ENCODE assay signal across 8 mouse cellular contexts in the genomic region with DNA sequence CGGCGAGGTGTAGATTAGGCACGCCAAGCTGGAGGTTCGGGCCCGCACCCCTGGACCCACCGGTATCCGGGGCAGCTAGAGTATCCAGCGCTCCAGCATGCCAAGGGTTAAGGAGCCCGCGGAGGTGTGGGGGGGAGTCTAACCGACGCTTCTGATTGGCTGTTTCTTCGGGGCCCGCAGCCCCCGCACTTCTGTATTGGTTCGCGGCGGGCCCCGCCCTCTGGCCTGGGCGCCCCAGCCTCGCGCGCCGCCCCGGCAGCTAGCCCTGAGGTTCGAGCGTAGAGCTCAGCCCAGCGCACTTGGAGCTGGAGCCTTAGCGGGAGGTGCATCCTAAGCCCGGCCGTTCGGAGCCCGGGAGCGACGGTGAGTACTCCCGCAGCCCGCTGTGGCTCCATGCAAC. TPM values are rescaled to one million over a fixed set of nuclear protein-coding genes. Genes with fewer than 3 reads are reported as not detected.
DNase-seq lines count a peak whose midpoint lies in the region; ATAC-seq lines count a peak whose summit lies in the region.

Ece1 (plus strand) TSS at position 219 of the 400 bp plus-strand sequence.

- H3K4me3 ChIP-seq in hindbrain, embryonic 14.5 days (replicated peaks; ENCODE audit: low read length): peak within 1 kb of the TSS; percentile 86

- peaks cover 52% of the 10 kb centered on the region for H3K4me1 ChIP-seq in hindbrain, embryonic 14.5 days (replicated peaks; ENCODE audit: control insufficient read depth, insufficient read depth, low read length)

- peak within 1 kb of the TSS; percentile 61 for H3K27ac ChIP-seq in hindbrain, embryonic 14.5 days

- H3K4me2 ChIP-seq in hindbrain, embryonic 14.5 days (replicated peaks): peak within 1 kb of the TSS; percentile 78

- H3K9me3 ChIP-seq in hindbrain, embryonic 14.5 days (ENCODE audit: control insufficient read depth, low read length): no peaks in the 10 kb centered on the region

- no peaks in the 10 kb centered on the region for H3K36me3 ChIP-seq in hindbrain, embryonic 14.5 days (replicated peaks; ENCODE audit: control insufficient read depth, insufficient read depth)

- peak; percentile 52 for DNase-seq in WW6 (ENCODE audit: low read depth, low spot score)
- DNase-seq in cerebellum, postnatal 36 days: peak; percentile 88 to 92
- DNase-seq in frontal cortex, postnatal 36 days (ENCODE audit: low spot score in 2 of 2): peak; percentile 86 to 92
- peak; percentile 88 for DNase-seq in hindbrain, embryonic 14.5 days (ENCODE audit: low spot score)
- DNase-seq in layer of hippocampus, postnatal 25 days (ENCODE audit: extremely low spot score in 1 of 2, low spot score in 1 of 2): peak; percentile 75 to 77
- DNase-seq in lung, postnatal 14 days: peak; percentile 91
- DNase-seq in retina, adult 2 months (ENCODE audit: low read depth, low spot score): peak; percentile 46
- peak; percentile 95 for DNase-seq in thymus, postnatal 25 days

- no peaks in the 10 kb centered on the region for H3K27me3 ChIP-seq in hindbrain, embryonic 14.5 days (ENCODE audit: control insufficient read depth, insufficient read depth, low read length)

- peak; percentile 92 for ATAC-seq in hindbrain, embryonic 14.5 days (ENCODE audit: low FRiP score)

- H3K9ac ChIP-seq in hindbrain, embryonic 14.5 days: peak within 1 kb of the TSS; percentile 75

- WGBS in hindbrain, embryonic 14.5 days: under 1% methylated on average over 37 of the region's 37 CpGs

RNA-seq across cellular contexts. Expression of gene Ece1, which starts in this region (rescaled TPM):
- polyA plus RNA-seq in hindbrain, embryonic 14.5 days (2014; fragmentation: Nextera tagmentation; extraction: Ambion mirVana): 22.6 and 25.0 TPM in 2 replicates
- total RNA-seq in layer of hippocampus, postnatal 25 days (2021): 10 to 100 TPM; 50.3 to 52.3 TPM

Comparison
In these comparisons a context has a peak if more than half of its experiments do, and no peak if none do; other contexts are left out.
1. Peak in every context shown above with its lines: DNase-seq, ATAC-seq, H3K4me3 ChIP-seq and H3K27ac ChIP-seq.